Mouse (Mus musculus): Measurements from ENCODE around the gene Plekha8. TPM values are rescaled to one million over a fixed set of nuclear protein-coding genes. Genes with fewer than 3 reads are reported as not detected.
A peak's percentile ranks its signal among the peaks of the same experiment; 100 is the strongest.

The Plekha8 gene
- 1.4 and 1.8 TPM in 2 replicates for total RNA-seq (2015)
- total RNA-seq (2017), result 0.77 and 1.2 TPM in 2 replicates

GRCm38 (mm10) chr6:54594469-54595329, at the start of gene Plekha8:
TSS of gene Plekha8 (plus strand) at chr6:54595111.
- ATAC-seq (ENCODE audit: poor library complexity, severe bottlenecking), result peak; percentile 88

GRCm38 (mm10) chr6:54548314-54549019, 46.4 kb upstream of the Plekha8 start:
- no peak for ATAC-seq (ENCODE audit: poor library complexity, severe bottlenecking)

- no peak for ATAC-seq (ENCODE audit: poor library complexity, severe bottlenecking)
Observed at GRCm38 (mm10) chr6:54549311-54549710, 45.6 kb upstream of the Plekha8 start.

GRCm38 (mm10) chr6:54550801-54551323, 44.0 kb upstream of the Plekha8 start:
- ATAC-seq (ENCODE audit: poor library complexity, severe bottlenecking), result no peak

GRCm38 (mm10) chr6:54552721-54553413, 42.0 kb upstream of the Plekha8 start:
- ATAC-seq (ENCODE audit: poor library complexity, severe bottlenecking), result no peak

- ATAC-seq (ENCODE audit: poor library complexity, severe bottlenecking), result no peak
Observed at GRCm38 (mm10) chr6:54553632-54554031, 41.3 kb upstream of the Plekha8 start.

GRCm38 (mm10) chr6:54554341-54555110, 40.4 kb upstream of the Plekha8 start:
- ATAC-seq (ENCODE audit: poor library complexity, severe bottlenecking), result no peak

GRCm38 (mm10) chr6:54555816-54556215, 39.1 kb upstream of the Plekha8 start:
- ATAC-seq (ENCODE audit: poor library complexity, severe bottlenecking), result no peak

GRCm38 (mm10) chr6:54557671-54558070, 37.2 kb upstream of the Plekha8 start:
- no peak for ATAC-seq (ENCODE audit: poor library complexity, severe bottlenecking)

- no peak for ATAC-seq (ENCODE audit: poor library complexity, severe bottlenecking)
Observed at GRCm38 (mm10) chr6:54558466-54558865, 36.4 kb upstream of the Plekha8 start.

- ATAC-seq (ENCODE audit: poor library complexity, severe bottlenecking), result no peak
Observed at GRCm38 (mm10) chr6:54562018-54562809, 32.7 kb upstream of the Plekha8 start.

GRCm38 (mm10) chr6:54563561-54563960, 31.4 kb upstream of the Plekha8 start:
- ATAC-seq (ENCODE audit: poor library complexity, severe bottlenecking), result no peak

- ATAC-seq (ENCODE audit: poor library complexity, severe bottlenecking), result no peak
Observed at GRCm38 (mm10) chr6:54564506-54564991, 30.4 kb upstream of the Plekha8 start.

- ATAC-seq (ENCODE audit: poor library complexity, severe bottlenecking), result no peak
Observed at GRCm38 (mm10) chr6:54565012-54565411, 29.9 kb upstream of the Plekha8 start.

GRCm38 (mm10) chr6:54565665-54566545, 29.0 kb upstream of the Plekha8 start, which contains the start of gene Scrn1:
TSS of gene Scrn1 (minus strand) at chr6:54566489.
- ATAC-seq (ENCODE audit: poor library complexity, severe bottlenecking), result no peak; the same call in 1 of the 2 replicates

GRCm38 (mm10) chr6:54566546-54566919, 28.4 kb upstream of the Plekha8 start:
- no peak for ATAC-seq (ENCODE audit: poor library complexity, severe bottlenecking)

- ATAC-seq (ENCODE audit: poor library complexity, severe bottlenecking), result no peak
Observed at GRCm38 (mm10) chr6:54569776-54570175, 25.1 kb upstream of the Plekha8 start.

GRCm38 (mm10) chr6:54573218-54573955, 21.5 kb upstream of the Plekha8 start:
- no peak for ATAC-seq (ENCODE audit: poor library complexity, severe bottlenecking)

Measured in megakaryocyte, adult 5-6 weeks (primary cell).